19 mouse cellular contexts compared by ENCODE assay signal in genomic region chr17:15701505-15701904, GRCm38 (mm10).
"Had no signal": no experiment of that assay in that cellular context is flagged by ENCODE, and none has a peak within 500 bp of the region (broad histone marks: within the 10 kb centered on the region; RNA-seq: fewer than 3 reads in every experiment).

No protein-coding gene starts in this region.

- H3K27ac ChIP-seq: limb, embryonic 12.5 days; limb, embryonic 15.5 days; liver, embryonic 14.5 days; midbrain, embryonic 10.5 days; midbrain, embryonic 13.5 days; neural tube, embryonic 13.5 days; stomach, embryonic 15.5 days had no signal

- H3K9me3 ChIP-seq: limb, embryonic 12.5 days; limb, embryonic 15.5 days; megakaryocyte, embryonic 14.5 days; midbrain, embryonic 13.5 days; neural tube, embryonic 13.5 days; stomach, embryonic 15.5 days had no signal

- H3K4me3 ChIP-seq: limb, embryonic 12.5 days; limb, embryonic 15.5 days; megakaryocyte, embryonic 14.5 days; midbrain, embryonic 10.5 days; midbrain, embryonic 13.5 days; myocyte; neural tube, embryonic 13.5 days; stomach, embryonic 15.5 days had no signal

- H3K9ac ChIP-seq: limb, embryonic 12.5 days; limb, embryonic 15.5 days; liver, embryonic 14.5 days; midbrain, embryonic 13.5 days; neural tube, embryonic 13.5 days; stomach, embryonic 15.5 days had no signal

- H3K27me3 ChIP-seq: limb, embryonic 12.5 days; limb, embryonic 15.5 days; megakaryocyte, embryonic 14.5 days; midbrain, embryonic 13.5 days; neural tube, embryonic 13.5 days; stomach, embryonic 15.5 days had no signal

- H3K4me2 ChIP-seq: limb, embryonic 12.5 days; limb, embryonic 15.5 days; midbrain, embryonic 13.5 days; neural tube, embryonic 13.5 days; stomach, embryonic 15.5 days had no signal

- DNase-seq: kidney, adult 11 months; kidney, adult 8-10 months; kidney, postnatal 14 days; kidney, postnatal 4 days; left cerebral cortex, postnatal 4 days; retina, postnatal 1 day; right cerebral cortex, postnatal 25 days; spleen, adult 18-20 months; thymus, postnatal 25 days had no signal

- ATAC-seq: midbrain, embryonic 13.5 days; midbrain, embryonic 16.5 days had no signal

- H3K36me3 ChIP-seq: limb, embryonic 12.5 days; limb, embryonic 15.5 days; midbrain, embryonic 10.5 days; midbrain, embryonic 13.5 days; neural tube, embryonic 13.5 days; stomach, embryonic 15.5 days had no signal
